Mouse (Mus musculus): ENCODE data around the gene Rnls.

DNA sequence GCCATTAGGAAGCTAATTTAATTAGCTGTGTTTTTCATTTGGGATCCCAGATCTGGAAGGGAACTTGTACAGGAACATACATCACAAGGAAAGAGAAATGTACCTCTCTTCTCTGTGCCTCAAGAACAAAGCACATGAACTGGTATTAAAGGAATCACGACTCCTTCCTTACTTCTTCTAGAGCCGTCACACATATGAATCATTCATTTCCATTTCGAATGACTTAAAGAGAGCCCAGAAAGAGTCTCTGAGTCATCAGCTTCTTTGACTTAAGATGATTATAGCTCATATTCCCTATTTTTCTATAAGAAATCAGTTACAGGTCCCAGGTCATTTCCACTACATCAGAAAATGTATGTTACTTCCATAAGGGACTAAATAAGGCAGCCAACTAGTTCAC, 159.2 kb downstream of the Rnls start:
- TF ChIP-seq CTCF (IDR thresholded peaks at IDR 0.05; ENCODE audit: low read depth, low read length) (no peak), POLR2AphosphoS5 (IDR thresholded peaks at IDR 0.05; ENCODE audit: insufficient replicate concordance, low read depth, low read length) (no peak), TAL1 (conservative IDR thresholded peaks at IDR 0.05; ENCODE audit: low read depth, low read length) (no peak), GATA1 (IDR thresholded peaks at IDR 0.05; ENCODE audit: borderline replicate concordance, low read length) (no peak)
